Mouse (Mus musculus): ENCODE results near the gene Ppp1r12b. TPM values are rescaled to one million over a fixed set of nuclear protein-coding genes. Genes with fewer than 3 reads are reported as not detected.

Gene Ppp1r12b
- polyA plus RNA-seq, 1 experiment: 4.4 TPM

DNA sequence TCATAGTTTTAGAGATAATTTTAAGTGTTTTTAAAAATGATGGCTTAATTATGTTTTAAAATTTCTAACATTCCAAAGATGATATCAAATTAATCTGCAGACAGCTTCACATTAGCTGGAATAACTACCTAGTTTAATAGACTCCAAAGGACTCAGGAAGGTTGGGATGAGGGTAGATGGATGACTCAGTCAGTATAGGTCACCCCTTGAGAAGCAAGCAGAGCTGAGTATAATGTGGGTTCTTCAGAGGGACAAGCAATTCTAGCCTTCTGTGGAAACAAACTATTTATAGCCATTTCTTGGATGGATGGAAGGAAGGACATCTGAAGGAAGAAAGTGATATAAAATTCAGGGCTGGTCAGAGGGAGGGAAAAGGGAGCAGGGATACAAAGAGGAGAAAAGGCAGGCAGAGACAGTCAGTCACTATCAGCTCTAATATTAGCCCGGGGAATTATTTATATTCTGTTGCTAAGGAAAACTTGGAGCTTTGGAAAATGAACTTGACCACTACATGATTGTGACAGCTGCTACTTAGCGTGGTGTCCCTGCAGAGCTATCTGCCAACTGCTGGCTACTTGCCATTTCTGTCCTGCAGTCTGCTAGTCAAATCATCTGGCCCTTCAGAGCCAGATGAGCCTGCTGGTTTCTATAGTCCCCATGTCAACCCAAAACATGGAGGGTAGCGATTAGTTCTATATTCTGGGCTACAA, 97.2 kb downstream of the Ppp1r12b start:
- Histone ChIP-seq H3K79me2 (ENCODE audit: control insufficient read depth, insufficient read depth) (no peaks in the 10 kb centered on the region), H3K36me3 (ENCODE audit: control insufficient read depth, insufficient read depth) (peaks cover 10% of the 10 kb centered on the region), H3ac (ENCODE audit: control insufficient read depth, insufficient read length) (no peak overlapping the region), H3K27me3 (ENCODE audit: control insufficient read depth, insufficient read depth, insufficient read length) (no peaks in the 10 kb centered on the region), H3K4me2 (ENCODE audit: low read depth) (peak overlapping the region; percentile 1), H3K4me3 (no peak overlapping the region)
- TF ChIP-seq E2F4 (IDR thresholded peaks at IDR 0.05; ENCODE audit: insufficient read depth): no peak
- peak; percentile 74 to 92 (median 83) for TF ChIP-seq MYOD1 (IDR thresholded peaks at IDR 0.05; ENCODE audit: control insufficient read depth in 1 of 3, insufficient read length in 2 of 3, low read depth in 2 of 3)
- peak in 2 of 3 experiments; percentile 61 to 65 for TF ChIP-seq MYOG (IDR thresholded peaks at IDR 0.05; ENCODE audit: control insufficient read depth in 1 of 3, insufficient read depth in 1 of 3, insufficient read length in 2 of 3, low read depth in 2 of 3)
- no peak for TF ChIP-seq POLR2AphosphoS2 (IDR thresholded peaks at IDR 0.05; ENCODE audit: insufficient read length, low read depth)
- TF ChIP-seq TCF12 (IDR thresholded peaks at IDR 0.05; ENCODE audit: insufficient read depth, poor library complexity, severe bottlenecking): no peak

DNA sequence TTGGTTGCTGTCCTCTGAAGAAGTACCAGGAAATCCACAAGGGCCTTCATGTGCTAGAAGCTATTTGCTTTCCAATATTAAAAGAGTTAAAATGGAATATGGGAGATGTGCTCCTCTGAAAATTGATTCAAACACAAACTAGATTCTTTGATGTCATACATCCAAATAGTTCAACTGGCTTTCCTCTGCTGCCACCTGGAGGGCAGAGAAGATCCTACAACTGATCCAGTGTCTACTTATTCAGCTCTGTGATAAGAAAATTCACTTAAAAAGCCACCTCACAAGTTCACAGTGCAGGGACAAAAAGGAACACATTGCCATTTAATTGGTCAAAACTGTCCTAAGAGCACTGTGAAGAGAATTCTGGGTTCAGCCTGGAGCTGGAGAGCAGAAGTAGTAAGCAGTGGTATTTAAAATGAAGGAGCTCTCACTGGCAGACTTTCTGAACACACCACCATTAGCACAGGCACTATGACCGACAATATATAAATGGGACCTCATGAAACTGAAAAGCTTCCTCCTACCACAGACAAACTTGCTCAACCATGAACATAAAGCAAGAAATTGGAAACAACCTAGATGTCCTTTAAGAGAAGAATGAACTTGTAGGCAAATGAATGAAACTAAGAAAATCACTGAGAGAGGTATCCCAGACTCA, 101.3 kb downstream of the Ppp1r12b start:
- no peaks in the 10 kb centered on the region for H3K79me2 ChIP-seq (ENCODE audit: control insufficient read depth, insufficient read depth)
- H3K36me3 ChIP-seq (ENCODE audit: control insufficient read depth, insufficient read depth): peaks cover 12% of the 10 kb centered on the region
- H3K4me3 ChIP-seq: no peak overlapping the region
- no peak overlapping the region for H3K4me2 ChIP-seq (ENCODE audit: low read depth)
- TF ChIP-seq TCF12 (IDR thresholded peaks at IDR 0.05; ENCODE audit: insufficient read depth, poor library complexity, severe bottlenecking): no peak
- TF ChIP-seq USF1 (IDR thresholded peaks at IDR 0.05; ENCODE audit: low read depth): no peak
- TF ChIP-seq REST (IDR thresholded peaks at IDR 0.05; ENCODE audit: insufficient read depth, insufficient read length): no peak
- TF ChIP-seq MYOG (IDR thresholded peaks at IDR 0.05; ENCODE audit: control insufficient read depth in 1 of 3, insufficient read depth in 1 of 3, insufficient read length in 2 of 3, low read depth in 2 of 3): no peak
- no peak for TF ChIP-seq POLR2AphosphoS2 (IDR thresholded peaks at IDR 0.05; ENCODE audit: insufficient read length, low read depth)
- no peak for TF ChIP-seq SRF (IDR thresholded peaks at IDR 0.05; ENCODE audit: control insufficient read depth, insufficient read length, low read depth)
- no peak for TF ChIP-seq CEBPB (IDR thresholded peaks at IDR 0.05; ENCODE audit: insufficient read depth, poor library complexity, severe bottlenecking)
- TF ChIP-seq TCF3 (IDR thresholded peaks at IDR 0.05; ENCODE audit: insufficient read length, low read depth): no peak
- no peak for TF ChIP-seq MYOD1 (IDR thresholded peaks at IDR 0.05; ENCODE audit: control insufficient read depth in 1 of 3, insufficient read length in 2 of 3, low read depth in 2 of 3)
- no peak for TF ChIP-seq POLR2A (IDR thresholded peaks at IDR 0.05; ENCODE audit: insufficient read length, low read depth)
- TF ChIP-seq MAX (IDR thresholded peaks at IDR 0.05; ENCODE audit: low read depth): no peak
- no peak for TF ChIP-seq E2F4 (IDR thresholded peaks at IDR 0.05; ENCODE audit: insufficient read depth)
- no peak overlapping the region for H3ac ChIP-seq (ENCODE audit: control insufficient read depth, insufficient read length)
- no peaks in the 10 kb centered on the region for H3K27me3 ChIP-seq (ENCODE audit: control insufficient read depth, insufficient read depth, insufficient read length)

DNA sequence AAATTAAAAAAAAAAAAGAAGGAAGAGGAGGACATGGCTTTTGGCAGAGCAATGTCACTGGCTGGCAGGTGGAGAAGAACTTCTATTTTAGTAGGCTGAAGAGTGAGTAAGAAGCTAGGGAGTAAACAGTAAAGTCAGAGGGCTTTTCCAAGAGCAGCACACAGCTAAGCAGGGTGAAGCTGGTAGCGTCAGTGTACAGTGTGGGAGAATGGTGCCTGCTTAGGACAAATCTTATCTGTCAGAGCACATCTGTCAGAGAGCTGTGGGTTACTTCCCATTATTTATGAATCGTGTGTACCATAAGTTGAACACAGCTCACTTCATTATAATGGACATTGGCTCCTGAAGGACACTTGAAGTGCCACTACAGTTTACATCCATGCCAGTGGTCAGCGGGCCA, 102.9 kb downstream of the Ppp1r12b start:
- no peak for TF ChIP-seq USF1 (IDR thresholded peaks at IDR 0.05; ENCODE audit: low read depth)
- no peak for TF ChIP-seq MYOD1 (IDR thresholded peaks at IDR 0.05; ENCODE audit: control insufficient read depth in 1 of 3, insufficient read length in 2 of 3, low read depth in 2 of 3)
- TF ChIP-seq CEBPB (IDR thresholded peaks at IDR 0.05; ENCODE audit: insufficient read depth, poor library complexity, severe bottlenecking): no peak
- TF ChIP-seq REST (IDR thresholded peaks at IDR 0.05; ENCODE audit: insufficient read depth, insufficient read length): no peak
- no peak for TF ChIP-seq POLR2AphosphoS2 (IDR thresholded peaks at IDR 0.05; ENCODE audit: insufficient read length, low read depth)
- no peak for TF ChIP-seq TCF12 (IDR thresholded peaks at IDR 0.05; ENCODE audit: insufficient read depth, poor library complexity, severe bottlenecking)
- TF ChIP-seq SRF (IDR thresholded peaks at IDR 0.05; ENCODE audit: control insufficient read depth, insufficient read length, low read depth): no peak
- TF ChIP-seq MAX (IDR thresholded peaks at IDR 0.05; ENCODE audit: low read depth): no peak
- TF ChIP-seq POLR2A (IDR thresholded peaks at IDR 0.05; ENCODE audit: insufficient read length, low read depth): no peak
- TF ChIP-seq MYOG (IDR thresholded peaks at IDR 0.05; ENCODE audit: control insufficient read depth in 1 of 3, insufficient read depth in 1 of 3, insufficient read length in 2 of 3, low read depth in 2 of 3): no peak
- no peak for TF ChIP-seq TCF3 (IDR thresholded peaks at IDR 0.05; ENCODE audit: insufficient read length, low read depth)

DNA sequence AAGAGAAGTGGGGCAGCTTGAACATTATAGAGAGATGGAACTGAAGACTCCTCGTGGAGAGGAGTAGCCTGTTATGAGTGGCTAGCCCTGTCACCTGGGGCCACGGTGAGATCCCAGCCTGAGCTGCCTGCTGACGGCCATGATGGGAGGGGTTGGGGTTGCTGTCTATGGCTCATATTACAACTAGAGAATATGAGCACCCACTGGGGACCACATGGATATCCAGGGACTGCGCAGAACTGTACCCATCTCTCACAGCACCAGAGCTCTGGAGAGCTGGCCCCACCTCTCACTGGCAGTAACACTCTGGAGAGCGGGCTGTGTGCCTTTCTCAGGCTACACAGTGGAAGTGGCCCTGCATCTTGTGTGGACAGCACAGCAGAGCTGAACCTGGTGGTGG, 104.5 kb downstream of the Ppp1r12b start:
- Histone ChIP-seq H3K36me3 (ENCODE audit: control insufficient read depth, insufficient read depth) (peaks cover 8% of the 10 kb centered on the region), H3K79me2 (ENCODE audit: control insufficient read depth, insufficient read depth) (no peaks in the 10 kb centered on the region), H3K27me3 (ENCODE audit: control insufficient read depth, insufficient read depth, insufficient read length) (no peaks in the 10 kb centered on the region), H3K4me2 (ENCODE audit: low read depth) (no peak overlapping the region), H3ac (ENCODE audit: control insufficient read depth, insufficient read length) (no peak overlapping the region), H3K4me3 (no peak overlapping the region)
- no peak for TF ChIP-seq MYOG (IDR thresholded peaks at IDR 0.05; ENCODE audit: control insufficient read depth in 1 of 3, insufficient read depth in 1 of 3, insufficient read length in 2 of 3, low read depth in 2 of 3)
- TF ChIP-seq USF1 (IDR thresholded peaks at IDR 0.05; ENCODE audit: low read depth): no peak
- TF ChIP-seq TCF12 (IDR thresholded peaks at IDR 0.05; ENCODE audit: insufficient read depth, poor library complexity, severe bottlenecking): no peak

More for the DNA sequence above, 102.9 kb downstream of the Ppp1r12b start:
- Histone ChIP-seq H3K36me3 (ENCODE audit: control insufficient read depth, insufficient read depth) (peaks cover 12% of the 10 kb centered on the region), H3ac (ENCODE audit: control insufficient read depth, insufficient read length) (no peak overlapping the region), H3K27me3 (ENCODE audit: control insufficient read depth, insufficient read depth, insufficient read length) (no peaks in the 10 kb centered on the region), H3K79me2 (ENCODE audit: control insufficient read depth, insufficient read depth) (no peaks in the 10 kb centered on the region), H3K4me2 (ENCODE audit: low read depth) (no peak overlapping the region), H3K4me3 (no peak overlapping the region)

DNA sequence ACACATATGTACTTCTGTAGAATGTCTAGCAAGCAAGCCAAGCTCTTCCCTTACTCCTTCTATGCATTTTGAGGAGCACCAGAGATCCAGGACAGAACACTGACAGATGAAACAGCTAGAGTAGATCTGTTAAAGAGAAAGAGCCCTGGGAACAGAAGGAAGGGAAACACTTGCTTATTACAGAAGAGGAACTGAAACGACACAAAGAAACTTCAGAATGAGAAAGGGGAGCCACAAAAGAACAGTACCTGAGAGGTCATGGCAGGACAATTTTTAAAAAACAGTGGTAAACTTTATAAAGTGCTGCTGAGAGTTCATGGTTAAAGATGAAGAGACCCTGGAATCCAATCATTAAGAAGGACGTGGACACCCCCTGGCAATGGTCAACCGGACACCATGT, 105.4 kb downstream of the Ppp1r12b start:
- Histone ChIP-seq H3K36me3 (ENCODE audit: control insufficient read depth, insufficient read depth) (peaks cover 8% of the 10 kb centered on the region), H3ac (ENCODE audit: control insufficient read depth, insufficient read length) (no peak overlapping the region), H3K79me2 (ENCODE audit: control insufficient read depth, insufficient read depth) (no peaks in the 10 kb centered on the region), H3K27me3 (ENCODE audit: control insufficient read depth, insufficient read depth, insufficient read length) (no peaks in the 10 kb centered on the region), H3K4me2 (ENCODE audit: low read depth) (no peak overlapping the region), H3K4me3 (no peak overlapping the region)
- no peak for TF ChIP-seq SRF (IDR thresholded peaks at IDR 0.05; ENCODE audit: control insufficient read depth, insufficient read length, low read depth)
- no peak for TF ChIP-seq MYOD1 (IDR thresholded peaks at IDR 0.05; ENCODE audit: control insufficient read depth in 1 of 3, insufficient read length in 2 of 3, low read depth in 2 of 3)
- no peak for TF ChIP-seq MAX (IDR thresholded peaks at IDR 0.05; ENCODE audit: low read depth)
- no peak for TF ChIP-seq USF1 (IDR thresholded peaks at IDR 0.05; ENCODE audit: low read depth)
- no peak for TF ChIP-seq TCF12 (IDR thresholded peaks at IDR 0.05; ENCODE audit: insufficient read depth, poor library complexity, severe bottlenecking)
- no peak for TF ChIP-seq CEBPB (IDR thresholded peaks at IDR 0.05; ENCODE audit: insufficient read depth, poor library complexity, severe bottlenecking)
- no peak for TF ChIP-seq POLR2A (IDR thresholded peaks at IDR 0.05; ENCODE audit: insufficient read length, low read depth)
- TF ChIP-seq E2F4 (IDR thresholded peaks at IDR 0.05; ENCODE audit: insufficient read depth): no peak
- TF ChIP-seq MYOG (IDR thresholded peaks at IDR 0.05; ENCODE audit: control insufficient read depth in 1 of 3, insufficient read depth in 1 of 3, insufficient read length in 2 of 3, low read depth in 2 of 3): no peak
- no peak for TF ChIP-seq REST (IDR thresholded peaks at IDR 0.05; ENCODE audit: insufficient read depth, insufficient read length)
- no peak for TF ChIP-seq POLR2AphosphoS2 (IDR thresholded peaks at IDR 0.05; ENCODE audit: insufficient read length, low read depth)
